Mouse (Mus musculus) bone marrow macrophage, adult 2 months (primary cell): ENCODE measurements around the gene Nacc1. TPM values are rescaled to one million over a fixed set of nuclear protein-coding genes. Genes with fewer than 3 reads are reported as not detected.

Experiments used
- H3K27ac ChIP-seq: 2 replicates; pipeline ENCODE4 v1.5.1; 2012; ENCODE audit warnings: low read depth, low read length; ENCODE audit not compliant: insufficient read depth
- H3K4me1 ChIP-seq: 2 replicates; pipeline ENCODE4 v1.6.1; 2012; ENCODE audit warnings: low read length; ENCODE audit not compliant: control insufficient read depth, insufficient read depth
- H3K4me3 ChIP-seq: 2 replicates; pipeline ENCODE4 v1.5.1; 2012; ENCODE audit warnings: mild to moderate bottlenecking, low read length, moderate library complexity; ENCODE audit not compliant: insufficient read depth
- CTCF ChIP-seq: IDR thresholded peaks from 2 replicates; pipeline ENCODE4 v1.5.1; 2012; ENCODE audit warnings: low read depth, mild to moderate bottlenecking, low read length, moderate library complexity
- POLR2A ChIP-seq: IDR thresholded peaks from 2 replicates; pipeline ENCODE4 v1.6.1; 2012; ENCODE audit warnings: mild to moderate bottlenecking, low read depth, low read length, borderline replicate concordance
- polyA plus RNA-seq: library from polyadenylated mRNA; stranded (reverse); fragments of >200 nt; gene quantifications from 2 replicates; pipeline ENCODE4 v1.2.4, GENCODE M21; 2012; ENCODE audit not compliant: missing spikeins, insufficient read depth, insufficient read length

Gene Nacc1
- polyA plus RNA-seq, 1 experiment: 35.2 TPM

DNA sequence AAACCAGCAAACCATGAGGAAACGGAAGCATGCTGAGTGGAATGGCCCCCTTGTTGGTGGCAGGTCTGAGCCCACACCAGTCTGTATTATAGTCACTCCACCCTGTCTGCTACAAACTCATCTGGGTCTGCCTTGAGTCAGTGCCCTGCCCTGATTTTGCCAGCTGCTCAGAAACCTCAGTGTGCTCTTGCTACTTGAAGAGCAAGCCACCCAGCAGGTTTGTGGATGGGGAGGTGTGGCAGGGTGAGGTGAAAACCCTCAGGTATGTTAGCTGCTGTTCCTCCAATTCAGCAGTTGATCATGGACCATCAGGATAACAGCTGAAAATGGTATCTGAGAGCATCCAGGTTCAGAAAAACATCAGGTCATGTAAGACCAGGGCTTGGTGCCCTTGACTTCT is 19.6 kb downstream of the Nacc1 start:
- no peak for TF ChIP-seq CTCF
- no peak for TF ChIP-seq POLR2A
- H3K27ac ChIP-seq: no peak overlapping the region
- H3K4me3 ChIP-seq: no peak overlapping the region
- H3K4me1 ChIP-seq: peaks cover 11% of the 10 kb centered on the region

DNA sequence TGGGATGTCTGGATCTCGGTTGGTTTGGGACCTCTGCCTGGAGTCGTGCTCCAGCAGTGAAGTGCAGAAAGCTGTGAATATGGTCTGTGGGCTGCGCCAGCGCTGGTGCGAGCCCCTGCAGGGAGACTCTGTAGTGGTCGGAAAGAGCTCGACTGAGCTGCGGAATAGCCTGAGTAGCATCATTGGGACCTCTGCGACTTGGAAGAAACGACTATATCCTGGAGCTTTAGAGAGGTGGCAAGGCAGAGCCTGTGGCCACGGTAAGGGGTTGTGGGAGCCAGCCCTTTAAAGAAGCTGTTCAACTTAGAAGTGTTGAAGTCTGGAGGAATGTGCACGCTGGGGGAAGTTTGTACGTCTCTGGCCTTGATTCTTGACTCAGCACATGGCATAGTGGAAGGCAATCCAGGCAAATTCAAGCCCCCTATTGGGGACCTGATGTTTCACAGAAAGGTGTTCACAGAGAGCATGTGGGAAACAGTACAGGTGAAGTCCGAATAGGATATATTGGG is 22.2 kb downstream of the Nacc1 start:
- H3K4me1 ChIP-seq: peaks cover 11% of the 10 kb centered on the region
- H3K27ac ChIP-seq: peak overlapping the region; percentile 53
- TF ChIP-seq POLR2A (no peak), CTCF (no peak)

DNA sequence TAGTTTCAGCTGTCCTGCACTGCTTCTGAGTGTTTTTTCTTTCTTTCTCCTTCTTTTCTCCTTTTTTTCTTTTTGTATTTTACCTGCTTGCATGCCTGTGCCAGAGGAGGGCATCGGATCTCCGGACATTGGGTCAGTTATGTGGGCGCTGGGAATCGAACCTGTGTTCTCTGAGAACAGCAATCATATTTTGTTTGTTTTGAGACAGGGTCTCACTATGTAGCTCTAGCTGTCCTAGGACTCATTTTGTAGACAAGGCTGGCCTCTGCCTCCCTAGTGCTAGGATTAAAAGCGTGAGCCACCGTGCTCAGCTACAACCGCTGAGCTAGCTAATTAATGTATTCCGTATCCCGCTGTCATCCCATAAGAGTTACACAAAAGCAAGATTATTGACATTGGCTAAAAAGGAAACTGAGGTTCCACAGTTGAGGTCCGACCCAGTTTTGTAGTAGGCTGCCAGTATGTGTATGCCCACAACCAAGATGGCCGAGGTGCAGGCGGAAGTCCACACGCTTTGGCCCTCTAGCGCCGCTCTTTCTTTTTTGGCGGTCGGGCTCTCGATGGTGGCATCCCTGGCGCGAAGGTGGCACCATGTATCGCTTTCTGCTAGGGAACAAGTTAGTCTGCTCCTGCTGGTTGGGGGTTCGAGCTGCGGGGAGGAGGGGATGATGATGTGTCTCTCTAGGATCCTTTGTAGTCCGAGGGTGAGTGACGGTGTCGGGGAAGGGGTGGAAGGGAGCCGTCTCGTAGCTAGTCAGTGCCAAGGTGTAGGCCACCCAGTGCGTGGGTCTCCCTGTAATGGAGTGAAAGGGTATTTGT is 22.9 kb downstream of the Nacc1 start:
- Histone ChIP-seq H3K27ac (peak overlapping the region; percentile 89), H3K4me3 (peak overlapping the region; percentile 81), H3K4me1 (peaks cover 14% of the 10 kb centered on the region)
- TF ChIP-seq POLR2A (no peak), CTCF (no peak)

More for the DNA sequence above, 22.2 kb downstream of the Nacc1 start:
- peak overlapping the region; percentile 81 for H3K4me3 ChIP-seq

DNA sequence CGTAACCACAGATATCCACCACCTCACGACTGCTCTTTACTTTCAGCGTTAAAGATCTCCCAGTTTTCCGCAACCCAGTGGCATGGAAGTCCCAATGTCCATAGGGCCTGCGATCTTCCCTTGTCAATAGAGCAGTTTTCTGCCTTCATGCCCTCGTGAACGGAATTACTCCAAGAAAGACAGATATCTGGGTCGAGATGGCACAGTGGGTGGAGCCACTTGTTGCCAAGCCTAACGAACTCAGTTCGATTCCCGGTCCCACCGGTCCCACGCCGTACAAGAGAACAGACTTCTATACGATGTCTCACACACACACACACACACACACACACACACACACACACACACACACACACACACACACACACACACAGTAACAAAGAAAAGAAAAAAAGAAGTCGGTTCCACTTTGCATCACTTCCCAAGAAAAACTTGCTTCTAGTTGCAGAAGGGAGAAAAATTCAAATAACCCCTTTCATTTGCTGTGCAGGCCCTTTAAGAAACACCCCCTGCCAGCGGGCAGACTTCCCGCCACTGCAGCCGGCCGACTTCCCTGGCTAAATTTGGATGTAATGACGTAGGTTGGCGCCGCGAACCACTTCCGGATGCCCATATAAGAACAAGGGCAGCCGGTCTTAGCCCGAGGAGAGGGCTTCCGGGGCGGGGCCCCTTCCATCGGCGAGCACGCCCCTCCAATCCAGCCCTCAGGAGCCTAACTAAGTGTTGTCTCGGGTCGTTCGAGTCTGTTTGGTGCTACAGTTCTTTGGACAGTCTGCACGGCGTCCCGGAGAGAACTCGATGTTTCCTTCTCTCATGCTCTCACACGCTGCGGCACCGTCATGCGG is 24.0 kb downstream of the Nacc1 start:
- Histone ChIP-seq H3K27ac (peak overlapping the region; percentile 89), H3K4me1 (peaks cover 18% of the 10 kb centered on the region), H3K4me3 (peak overlapping the region; percentile 81)
- TF ChIP-seq POLR2A (peak; percentile 23; the same call in 1 of the 2 replicates), CTCF (no peak)

DNA sequence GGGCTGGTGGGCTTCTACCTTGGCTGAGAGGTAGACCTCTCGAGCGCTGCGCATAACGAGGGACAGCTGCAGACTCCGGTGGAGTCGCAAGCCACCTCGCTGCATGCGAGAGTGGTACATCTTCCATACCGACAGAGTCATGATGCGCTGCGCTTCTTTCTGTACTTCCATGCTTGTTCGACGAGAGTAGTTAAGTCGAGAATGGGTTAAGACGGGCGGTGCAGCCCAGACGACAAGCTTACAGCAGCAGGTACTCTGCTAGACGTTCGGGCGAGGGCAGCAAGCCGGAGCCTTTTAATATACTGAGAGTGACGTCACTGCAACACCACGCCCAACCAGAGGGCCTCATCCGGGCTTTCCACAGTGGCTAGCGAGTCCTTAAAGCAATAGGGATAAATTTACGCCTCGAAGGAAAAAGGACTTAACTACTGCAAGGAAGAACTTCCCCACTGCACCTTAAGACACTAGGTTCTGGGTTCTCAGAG is 25.0 kb downstream of the Nacc1 start, which contains the start of gene Ier2:
Gene Ier2 (minus strand): TSS at position 272 of the 485 bp plus-strand sequence.
- H3K4me1 ChIP-seq: peaks cover 20% of the 10 kb centered on the region
- H3K27ac ChIP-seq: peak within 1 kb of the TSS; percentile 79
- TF ChIP-seq CTCF (no peak), POLR2A (peak; percentile 98)
- peak within 1 kb of the TSS; percentile 87 for H3K4me3 ChIP-seq

DNA sequence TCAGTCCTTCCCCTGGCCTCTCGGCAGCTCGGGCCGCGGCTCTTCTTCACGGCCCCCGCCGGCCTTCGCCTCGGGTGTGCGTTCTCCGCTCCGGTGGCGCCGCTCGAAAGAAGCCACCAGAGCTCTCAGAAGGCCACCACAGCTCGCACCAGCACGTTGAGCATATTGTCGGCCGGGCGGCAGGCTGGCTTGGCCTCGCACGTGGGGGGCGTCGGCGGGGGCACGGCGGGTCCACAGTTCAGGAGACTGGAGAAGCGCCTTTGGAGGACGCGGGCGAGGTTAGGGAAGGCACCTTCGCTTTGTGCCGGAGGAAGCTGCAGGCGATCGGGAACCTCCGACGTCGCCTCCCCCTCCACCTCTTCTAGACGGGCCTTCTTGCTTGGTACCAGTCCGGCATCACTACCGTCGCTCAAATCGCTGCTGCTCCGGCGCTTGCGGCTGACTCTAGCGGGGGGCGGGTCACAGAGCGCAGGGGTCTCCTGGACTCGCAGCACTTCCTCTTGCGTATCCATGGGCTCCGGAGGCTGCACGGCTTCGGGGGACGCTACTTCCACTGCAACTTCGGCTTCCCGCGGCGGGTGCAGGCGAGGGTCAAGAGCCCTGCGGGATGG is 25.6 kb downstream of the Nacc1 start:
- H3K4me1 ChIP-seq: peaks cover 24% of the 10 kb centered on the region
- peak overlapping the region; percentile 87 for H3K4me3 ChIP-seq
- peak overlapping the region; percentile 79 for H3K27ac ChIP-seq
- no peak for TF ChIP-seq CTCF
- no peak for TF ChIP-seq POLR2A

DNA sequence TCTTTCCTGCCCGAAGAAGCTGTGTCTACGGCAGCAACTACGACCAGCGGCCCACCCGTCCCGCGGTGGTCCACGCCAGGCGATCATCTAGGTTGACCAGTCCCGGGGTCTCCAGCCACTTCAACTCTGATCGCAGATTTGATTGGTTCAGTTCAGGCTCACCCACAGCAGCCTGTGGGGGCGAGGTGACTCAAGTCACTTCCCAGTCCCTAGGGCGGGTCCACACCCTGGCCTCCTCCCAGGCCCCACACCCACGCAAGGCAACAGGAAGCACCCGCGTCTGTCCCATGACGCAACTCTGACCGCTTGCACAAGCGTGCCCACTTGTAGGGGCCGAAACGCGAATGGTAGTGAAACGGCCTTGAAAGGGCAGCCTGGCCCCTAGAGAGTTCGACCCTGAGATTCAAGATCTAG is 26.2 kb downstream of the Nacc1 start:
- Histone ChIP-seq H3K4me1 (peaks cover 25% of the 10 kb centered on the region), H3K4me3 (peak overlapping the region; percentile 87), H3K27ac (peak overlapping the region; percentile 79)
- TF ChIP-seq CTCF (no peak), POLR2A (no peak)

DNA sequence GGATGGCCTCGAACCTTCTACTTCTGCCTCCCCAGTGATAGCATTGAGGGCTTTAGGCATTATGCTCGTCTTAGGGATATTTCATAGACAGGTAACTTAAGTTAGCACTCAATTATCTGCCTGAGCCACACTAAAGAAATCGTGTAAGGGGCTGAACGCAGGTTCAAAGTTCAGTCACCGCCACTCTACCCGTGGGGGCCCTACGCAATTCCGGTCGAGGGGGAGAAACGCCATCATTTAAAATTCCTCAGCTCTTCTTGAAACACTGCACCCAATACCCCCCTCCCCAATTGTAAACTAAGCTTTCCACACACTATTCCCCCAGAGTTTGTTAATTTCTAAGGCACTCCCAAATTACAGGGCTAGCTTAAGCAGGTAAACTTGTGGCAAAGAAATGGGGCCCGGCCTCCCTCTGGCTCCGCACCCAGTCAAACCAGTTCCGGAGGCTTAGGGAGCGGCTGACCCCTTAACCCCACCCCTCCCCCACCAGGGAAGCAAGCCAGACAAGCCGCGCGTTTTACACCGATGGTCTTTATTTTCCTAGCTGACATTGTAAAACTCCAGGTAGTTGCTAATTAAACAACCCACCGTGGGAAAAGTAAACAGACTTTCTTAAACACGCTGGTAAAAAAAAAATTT is 26.7 kb downstream of the Nacc1 start:
- TF ChIP-seq CTCF (no peak), POLR2A (no peak)
- Histone ChIP-seq H3K4me1 (peaks cover 24% of the 10 kb centered on the region), H3K4me3 (peak overlapping the region; percentile 87), H3K27ac (peak overlapping the region; percentile 79)
